Mouse (Mus musculus): ENCODE results near the gene Neb. TPM values are rescaled to one million over a fixed set of nuclear protein-coding genes. Genes with fewer than 3 reads are reported as not detected.

The Neb gene
- polyA plus RNA-seq (2017; shearing (Covaris generic)): 10 to 100 TPM in 1 of 2 experiments, 1 to 10 TPM in 1; 3.3 to 24.6 TPM

GRCm38 (mm10) chr2:52378448-52378804 lies at the start of gene Neb:
Neb (minus strand) TSS chr2:52378474.

GRCm38 (mm10) chr2:52424747-52425522 lies 46.7 kb upstream of the Neb start, which contains the start of gene Arl5a:
Arl5a (minus strand) TSS chr2:52424901.

Other genes starting within 250 kb of the Neb start
- gene Arl5a, start 46.4 kb upstream of the Neb start, polyA plus RNA-seq (2017; shearing (Covaris generic)): 100 to 1,000 TPM in 1 of 2 experiments, 10 to 100 TPM in 1; 53.2 to 108 TPM